Comparison of ENCODE assay signal across 22 mouse cellular contexts in genomic region chr11:56556332-56556731, GRCm38 (mm10).
DNase-seq lines count a peak whose midpoint lies in the region; ATAC-seq and TF ChIP-seq lines count a peak whose summit lies in the region.
"Had no signal": no experiment of that assay in that cellular context is flagged by ENCODE, and none has a peak within 500 bp of the region (broad histone marks: within the 10 kb centered on the region; RNA-seq: fewer than 3 reads in every experiment).

No protein-coding gene starts in this region.

- no peak overlapping the region for H3K27ac ChIP-seq in kidney, postnatal 0 days
- H3K27ac ChIP-seq in kidney, embryonic 15.5 days, result no peak overlapping the region
- H3K27ac ChIP-seq in layer of hippocampus, adult 2 months, result no peak overlapping the region
- H3K27ac ChIP-seq: embryonic facial prominence, embryonic 13.5 days; hindbrain, embryonic 14.5 days; intestine, embryonic 15.5 days; stomach, postnatal 0 days had no signal

- H3K27me3 ChIP-seq in kidney, postnatal 0 days (ENCODE audit: insufficient read depth, low read length), result no peaks in the 10 kb centered on the region
- H3K27me3 ChIP-seq in kidney, embryonic 15.5 days, result no peaks in the 10 kb centered on the region
- H3K27me3 ChIP-seq: embryonic facial prominence, embryonic 13.5 days; heart, embryonic 12.5 days; intestine, embryonic 15.5 days; Patski had no signal

- H3K9me3 ChIP-seq in kidney, postnatal 0 days (replicated peaks; ENCODE audit: low read length), result no peaks in the 10 kb centered on the region
- H3K9me3 ChIP-seq in kidney, embryonic 15.5 days (replicated peaks), result no peaks in the 10 kb centered on the region
- H3K9me3 ChIP-seq: embryonic facial prominence, embryonic 13.5 days; heart, embryonic 12.5 days; intestine, embryonic 15.5 days had no signal

- no peaks in the 10 kb centered on the region for H3K36me3 ChIP-seq in kidney, postnatal 0 days (ENCODE audit: insufficient read depth, low read length)
- no peaks in the 10 kb centered on the region for H3K36me3 ChIP-seq in kidney, embryonic 15.5 days
- H3K36me3 ChIP-seq: embryonic facial prominence, embryonic 13.5 days; heart, embryonic 12.5 days; intestine, embryonic 15.5 days had no signal

- no peak overlapping the region for H3K4me3 ChIP-seq in kidney, postnatal 0 days (replicated peaks; ENCODE audit: low read depth, low read length)
- no peak overlapping the region for H3K4me3 ChIP-seq in kidney, embryonic 15.5 days (replicated peaks)
- H3K4me3 ChIP-seq in layer of hippocampus, adult 2 months, result no peak overlapping the region
- H3K4me3 ChIP-seq: embryonic facial prominence, embryonic 13.5 days; heart, embryonic 12.5 days; intestine, embryonic 15.5 days had no signal

- ATAC-seq in kidney, postnatal 0 days (replicated peaks; ENCODE audit: low FRiP score, low read depth), result no peak
- no peak for ATAC-seq in kidney, embryonic 15.5 days (replicated peaks; ENCODE audit: low FRiP score)
- ATAC-seq in monocyte, adult 5-6 weeks (replicated peaks; ENCODE audit: insufficient number of reproducible peaks, low FRiP score, low TSS enrichment, poor library complexity, severe bottlenecking), result no peak
- ATAC-seq: CD4-positive, CD25-positive, alpha-beta regulatory T cell, adult 4 months; forebrain, embryonic 16.5 days; intestine, embryonic 15.5 days; Patski had no signal

- H3K4me2 ChIP-seq in kidney, postnatal 0 days (ENCODE audit: low read length), result no peak overlapping the region
- H3K4me2 ChIP-seq in kidney, embryonic 15.5 days, result no peak overlapping the region
- H3K4me2 ChIP-seq: embryonic facial prominence, embryonic 13.5 days; heart, embryonic 12.5 days; hindbrain, embryonic 14.5 days; intestine, embryonic 15.5 days had no signal

- no peaks in the 10 kb centered on the region for H3K4me1 ChIP-seq in kidney, postnatal 0 days (replicated peaks; ENCODE audit: insufficient read depth, low read length)
- H3K4me1 ChIP-seq in kidney, embryonic 15.5 days, result no peaks in the 10 kb centered on the region
- H3K4me1 ChIP-seq: embryonic facial prominence, embryonic 13.5 days; intestine, embryonic 15.5 days had no signal

- DNase-seq in cerebellum, postnatal 14 days, result peak; percentile 59 to 69
- no peak for DNase-seq in cerebellum, adult 18-20 months
- DNase-seq in kidney, postnatal 0 days (ENCODE audit: low spot score), result peak; percentile 40
- peak; percentile 3 for DNase-seq in urinary bladder, postnatal 14 days (ENCODE audit: low spot score)
- no peak for DNase-seq in urinary bladder, postnatal 25 days (ENCODE audit: low spot score)
- DNase-seq in layer of hippocampus, adult 2 months (ENCODE audit: low spot score in 2 of 2), result no peak
- DNase-seq: adrenal gland, adult 8-10 months; cerebellum, adult 9-11 months; liver; midbrain, embryonic 14.5 days; right cerebral cortex, adult 18-20 months; thymus, postnatal 25 days had no signal

- WGBS in kidney, postnatal 0 days, result 59% methylated on average over 1 of the region's 1 CpGs
- 63% methylated on average over 1 of the region's 1 CpGs for WGBS in kidney, embryonic 15.5 days

- TF ChIP-seq CTCF in kidney, postnatal 0 days (IDR thresholded peaks at IDR 0.05; ENCODE audit: low read depth), result no peak
- no peak for TF ChIP-seq CTCF in layer of hippocampus, adult 2 months (conservative IDR thresholded peaks at IDR 0.05)

- H3K9ac ChIP-seq in kidney, postnatal 0 days (ENCODE audit: low read depth, low read length), result no peak overlapping the region
- no peak overlapping the region for H3K9ac ChIP-seq in kidney, embryonic 15.5 days
- H3K9ac ChIP-seq: embryonic facial prominence, embryonic 13.5 days; heart, embryonic 12.5 days; hindbrain, embryonic 14.5 days; intestine, embryonic 15.5 days had no signal

Comparison
In these comparisons a context has a peak if more than half of its experiments do, and no peak if none do; other contexts are left out.
1. DNase-seq: peak in cerebellum, postnatal 14 days (2 of 2), kidney, postnatal 0 days (single experiment) and urinary bladder, postnatal 14 days (single experiment); none in cerebellum, adult 18-20 months (0 of 2), urinary bladder, postnatal 25 days (single experiment) and layer of hippocampus, adult 2 months (0 of 2).